Mouse (Mus musculus): ENCODE results near the gene Nip7. TPM values are rescaled to one million over a fixed set of nuclear protein-coding genes. Genes with fewer than 3 reads are reported as not detected.
"Not testable (repeated sequence)": the region's sequence is repeated elsewhere in the genome, so short reads cannot be mapped to it uniquely, and the experiment has no call there.

The Nip7 gene
- total RNA-seq, 2 experiments from 2014 or later, result 21.3 to 24.8 TPM

DNA sequence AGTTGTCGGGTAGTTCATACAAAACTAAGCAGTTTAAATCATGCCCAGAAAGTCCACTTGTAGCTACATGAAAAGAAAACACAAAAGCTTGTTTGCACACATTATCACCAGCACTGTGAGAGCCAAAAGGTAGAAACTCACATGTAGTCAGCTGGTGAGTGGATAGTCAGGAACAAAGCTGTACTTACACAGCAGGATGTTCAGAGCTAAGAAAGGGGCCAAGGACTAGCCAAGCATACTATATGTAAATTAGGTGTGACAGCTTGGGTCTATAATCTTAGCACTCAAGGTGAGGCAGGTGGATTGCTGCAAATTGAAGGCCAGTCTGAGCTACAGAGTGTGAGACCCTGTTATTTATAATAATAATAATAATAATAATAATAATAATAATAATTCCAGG lies 5.9 kb downstream of the Nip7 start:
- intact Hi-C loops (cut with DNase I), result no loop called here
- no peak for DNase-seq

DNA sequence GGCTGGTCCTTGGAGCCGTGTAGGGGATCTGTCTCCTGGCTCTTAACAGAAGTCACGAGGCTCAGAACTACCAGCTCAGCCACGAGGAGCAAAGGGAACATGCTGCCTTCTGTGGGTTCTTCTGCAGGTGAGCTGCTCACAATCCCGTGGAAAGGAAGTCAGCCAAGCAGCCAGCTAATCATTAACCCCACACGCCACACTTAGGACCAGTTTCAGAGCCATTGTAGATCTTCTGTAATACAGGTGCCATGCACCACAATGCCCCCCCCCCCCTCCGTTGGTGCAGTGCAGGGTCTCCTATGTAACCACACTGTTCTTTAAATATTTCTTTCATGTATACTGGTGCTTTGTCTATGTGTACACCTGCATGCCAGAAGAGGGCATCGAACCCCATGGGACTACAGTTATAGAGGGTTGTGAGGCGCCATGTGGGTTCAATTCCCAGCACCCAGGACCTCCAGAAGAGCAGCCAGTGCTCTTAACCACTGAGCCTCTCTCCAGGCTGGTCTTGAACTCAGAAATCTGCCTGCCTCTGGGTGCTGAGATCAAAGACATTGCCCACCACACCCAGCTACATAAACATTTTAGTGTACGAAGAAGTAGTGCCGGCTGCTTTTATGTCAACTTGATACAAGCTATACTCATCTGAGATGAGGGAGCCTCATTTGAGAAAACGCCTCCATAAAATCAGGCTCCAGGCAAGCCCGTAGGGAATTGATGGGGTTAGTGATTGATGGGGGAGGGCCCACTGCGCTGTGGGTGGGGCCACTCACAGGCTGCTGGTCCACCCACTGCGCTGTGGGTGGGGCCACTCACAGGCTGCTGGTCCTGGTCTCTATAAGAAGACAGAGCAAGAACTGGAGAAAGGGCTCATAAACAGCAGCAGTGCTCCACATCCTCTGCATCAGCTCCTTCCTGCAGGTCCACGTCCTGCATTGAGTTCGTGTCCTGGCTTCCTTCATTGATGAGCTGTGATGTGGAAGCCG lies 9.1 kb downstream of the Nip7 start, which contains the start of gene Tmed6:
Tmed6 (minus strand) TSS at position 134 of the 986 bp plus-strand sequence.
- intact Hi-C loops (cut with DNase I), result no loop called here
- DNase-seq, result no peak

DNA sequence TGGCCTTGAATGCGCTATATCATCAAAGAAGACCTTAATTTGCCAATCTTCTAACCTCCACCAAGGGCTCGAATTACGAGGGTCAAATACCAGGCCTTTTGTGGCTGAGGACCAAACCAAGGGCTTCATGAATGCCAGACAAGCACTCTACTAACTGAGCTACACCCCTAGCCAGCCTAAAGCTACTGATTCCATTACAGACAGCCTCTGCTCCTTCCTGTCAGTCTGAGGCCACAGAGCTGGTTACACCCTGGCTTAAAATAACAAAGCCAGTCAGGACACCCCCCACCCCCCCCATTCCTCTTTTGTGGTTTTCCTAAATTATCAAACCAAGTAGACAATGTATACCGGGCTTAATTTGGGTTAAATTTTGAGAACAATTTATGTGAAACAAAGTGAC lies 17.0 kb downstream of the Nip7 start:
- intact Hi-C loops (cut with DNase I), result no loop called here
- DNase-seq, result no peak

DNA sequence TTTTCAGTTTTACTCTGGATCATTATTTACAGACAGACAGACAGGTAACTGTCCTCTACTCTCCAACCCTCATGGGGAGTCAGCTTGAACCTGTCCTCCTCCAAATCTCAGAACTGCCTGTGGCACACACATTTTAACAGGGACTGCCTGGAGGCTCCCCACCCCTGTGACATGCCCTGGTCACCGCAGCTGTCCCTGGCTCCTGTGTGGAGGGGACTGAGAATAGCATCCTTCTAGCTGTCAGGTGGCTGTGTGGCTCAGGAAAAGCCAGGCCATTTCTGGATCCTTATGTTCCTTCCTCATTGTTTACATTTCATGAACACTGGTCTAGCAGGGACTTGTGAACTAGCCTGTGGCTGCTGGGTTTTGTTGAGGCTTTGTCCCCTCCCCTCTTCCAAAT lies 17.5 kb downstream of the Nip7 start:
- DNase-seq, result no peak
- intact Hi-C loops (cut with DNase I), result no loop called here

DNA sequence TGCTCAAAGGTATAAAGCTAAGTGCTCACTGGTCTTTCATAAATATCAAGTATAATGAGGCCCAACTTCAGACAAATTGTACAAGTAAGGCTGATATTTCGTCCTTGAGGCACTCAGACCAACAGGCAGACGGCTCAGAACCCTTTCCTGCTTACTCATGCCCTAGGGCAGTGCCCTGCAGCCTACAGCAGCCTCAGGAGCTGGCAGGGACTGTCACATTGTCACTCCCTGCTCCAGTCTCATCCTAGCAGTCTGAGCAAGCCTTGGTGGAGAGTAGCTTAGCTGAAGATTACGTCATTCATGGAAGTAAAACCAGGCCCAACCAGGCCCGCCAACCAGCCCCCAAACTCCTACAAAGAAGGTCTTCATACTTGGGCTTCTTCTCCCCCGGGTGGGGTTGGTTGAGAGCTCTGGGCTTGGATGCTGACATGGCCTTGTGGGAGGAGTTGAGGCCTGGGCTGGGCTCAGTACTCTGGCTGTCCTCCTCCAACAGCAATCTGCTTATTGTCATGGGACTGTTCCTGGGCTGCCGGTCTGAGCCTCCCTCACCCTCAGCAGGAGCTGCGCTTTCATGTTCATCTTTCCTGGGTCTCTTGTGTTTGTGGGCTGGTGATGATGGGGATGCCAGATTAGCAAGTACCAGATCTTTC lies 19.7 kb downstream of the Nip7 start:
- DNase-seq, result no peak
- intact Hi-C loops (cut with DNase I), result no loop called here

DNA sequence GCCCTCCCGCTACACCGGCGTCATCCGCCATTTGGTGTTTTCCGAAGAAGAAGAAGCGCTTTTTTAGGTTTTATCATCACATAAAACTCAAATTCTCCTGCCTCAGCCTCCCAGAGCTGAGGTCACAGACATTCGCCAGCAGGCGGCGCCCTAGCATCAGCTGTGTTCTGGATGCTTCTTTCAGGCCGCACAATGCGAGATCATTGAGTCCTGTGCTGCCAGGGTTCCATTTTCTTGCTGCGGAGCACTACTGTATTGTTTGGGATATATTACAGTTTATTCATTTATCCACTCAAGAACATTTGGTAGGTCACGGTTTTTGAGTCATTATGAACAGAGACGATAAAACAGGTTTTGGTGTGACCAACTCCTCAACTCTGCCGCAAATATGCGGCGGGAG lies 28.7 kb downstream of the Nip7 start:
- intact Hi-C loops (cut with DNase I), result no loop called here
- no peak for DNase-seq

DNA sequence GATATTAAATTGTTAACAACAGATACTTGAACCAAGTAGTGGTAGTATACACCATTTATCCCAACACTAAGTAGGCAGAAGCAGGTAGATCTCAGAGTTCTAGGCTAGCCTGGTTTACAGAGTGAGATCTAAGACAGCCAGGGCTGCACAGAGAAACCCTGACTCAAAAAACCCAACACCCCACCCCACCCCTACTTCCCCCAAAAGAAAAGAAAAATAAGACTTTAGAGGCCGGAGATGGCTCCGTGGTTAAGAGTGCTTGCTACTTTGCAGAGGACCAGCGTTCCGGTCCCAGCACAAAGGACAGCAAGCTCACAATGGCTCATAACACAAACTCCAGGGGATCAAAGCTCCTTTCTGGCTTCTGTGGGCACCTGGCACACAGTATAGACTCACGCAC lies 29.3 kb downstream of the Nip7 start:
- intact Hi-C loops (cut with DNase I), result no loop called here

DNA sequence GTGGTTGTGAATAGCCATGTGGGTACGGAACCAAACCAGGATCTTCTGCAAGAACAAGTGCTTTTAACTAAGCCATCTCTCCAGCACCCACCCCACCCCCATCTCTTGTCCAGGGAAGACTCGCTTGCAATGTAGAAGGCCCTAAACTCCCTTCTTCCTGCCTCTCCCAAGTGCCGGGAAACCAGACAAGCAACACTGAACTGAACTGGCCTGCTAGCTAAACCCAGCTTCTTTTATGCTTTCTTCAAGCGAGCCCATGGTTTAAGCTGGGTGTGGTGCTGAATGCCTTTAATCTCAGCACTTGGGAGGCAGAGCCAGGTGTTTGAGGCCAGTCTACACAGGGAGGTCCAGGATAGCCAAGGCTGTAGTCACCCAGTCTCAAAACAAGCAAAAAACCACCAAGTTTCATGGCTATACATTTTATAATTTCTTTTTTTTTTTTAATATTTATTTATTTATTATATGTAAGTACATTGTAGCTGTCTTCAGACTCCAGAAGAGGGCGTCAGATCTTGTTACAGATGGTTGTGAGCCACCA lies 31.9 kb downstream of the Nip7 start:
- intact Hi-C loops (cut with DNase I), result no loop called here
- no peak for DNase-seq

More for the DNA sequence above, 29.3 kb downstream of the Nip7 start:
- DNase-seq, result no peak

DNA sequence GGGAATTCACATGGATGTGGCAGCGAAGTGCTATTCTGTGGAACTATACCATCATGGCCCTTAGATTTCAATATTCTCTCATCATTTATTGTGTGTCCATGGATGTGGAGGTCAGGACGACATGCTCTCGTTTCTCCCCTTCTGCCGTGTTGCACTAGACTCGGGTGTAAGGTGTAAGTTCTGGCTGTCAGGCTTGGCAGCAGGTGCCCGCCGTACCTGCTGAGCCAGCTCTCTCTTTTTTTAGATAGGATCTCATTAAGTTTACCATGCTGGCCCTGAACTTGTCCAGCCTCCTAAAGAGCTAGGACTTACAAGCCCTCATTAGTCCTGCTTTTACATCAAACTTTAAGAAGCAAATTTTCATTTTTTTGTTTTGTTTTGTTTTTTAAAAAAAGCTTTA lies 33.9 kb downstream of the Nip7 start:
- no peak for DNase-seq
- intact Hi-C loops (cut with DNase I), result no loop called here

DNA sequence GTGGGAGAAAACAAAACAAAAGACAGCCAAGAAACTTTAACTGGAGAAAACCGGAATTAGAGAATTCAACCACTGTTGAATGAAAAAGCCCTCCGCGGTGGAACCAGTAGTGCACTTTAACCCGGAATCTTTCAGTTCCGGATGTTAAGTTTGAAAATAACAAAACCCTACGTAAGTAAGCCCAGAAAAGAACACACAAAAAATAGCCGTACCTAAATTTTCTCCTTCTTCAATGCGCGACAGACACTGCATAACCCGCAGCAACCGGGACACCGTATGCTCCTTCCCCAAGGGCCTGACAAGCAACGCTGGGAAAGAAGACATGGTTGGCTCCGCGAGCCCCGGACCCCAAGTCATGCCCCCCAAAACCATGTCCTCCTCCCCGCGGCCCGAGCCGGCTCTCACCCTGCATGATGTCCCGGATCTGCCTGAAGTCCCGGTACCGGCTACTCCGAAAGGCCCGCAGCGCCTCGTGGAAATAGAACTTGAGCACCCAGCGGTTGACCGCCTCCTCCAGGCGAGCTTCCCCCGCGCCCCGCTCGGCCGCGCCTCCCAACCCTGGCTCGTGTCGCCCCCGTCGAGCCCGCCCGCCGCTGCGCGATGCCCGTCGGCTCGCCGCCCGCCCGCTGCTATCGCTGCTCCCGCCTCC lies 39.2 kb downstream of the Nip7 start:
- intact Hi-C loops (cut with DNase I), result loop anchor here (1.0 kb wide), 1 partner anchor 40 kb away; the partner anchor contains the start of genes Cog8 and Nip7
- DNase-seq, result no peak

DNA sequence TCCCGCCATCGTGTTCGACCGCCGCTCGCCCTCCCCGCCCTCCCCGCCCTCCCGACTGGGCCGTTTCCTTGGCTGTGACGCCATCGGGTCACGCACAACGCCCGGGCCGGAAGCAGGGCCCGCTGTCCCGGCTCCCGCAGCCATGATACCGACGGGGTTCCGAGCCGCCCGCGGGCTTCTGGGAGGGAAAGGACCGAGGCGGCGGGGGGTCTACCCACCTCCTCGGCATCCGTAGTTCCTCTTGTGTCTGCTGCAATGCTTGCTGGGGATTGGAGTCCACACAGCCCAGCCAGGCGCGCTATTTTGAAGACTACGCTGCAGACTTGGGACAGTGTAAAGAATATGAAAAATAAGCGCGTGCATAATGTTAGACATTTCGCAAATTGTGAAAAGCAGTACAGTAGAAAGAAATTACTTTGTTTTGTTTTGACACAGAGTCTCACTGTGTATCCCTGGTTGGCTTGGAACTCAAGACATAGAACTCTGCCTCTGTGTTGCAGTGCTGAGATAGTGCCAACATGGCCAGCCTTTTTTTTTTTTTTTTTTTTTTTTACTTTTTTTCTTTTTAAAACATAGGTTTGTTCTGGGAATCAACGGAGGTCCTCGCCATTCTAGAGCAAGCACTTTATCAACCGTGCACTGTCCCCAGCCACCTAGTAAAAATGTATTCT lies 39.8 kb downstream of the Nip7 start, which contains the start of gene Terf2:
Terf2 (minus strand) TSS at position 182 of the 671 bp plus-strand sequence.
- intact Hi-C loops (cut with DNase I), result loop anchor here (1.0 kb wide), 1 partner anchor 40 kb away; the partner anchor contains the start of genes Cog8 and Nip7

DNA sequence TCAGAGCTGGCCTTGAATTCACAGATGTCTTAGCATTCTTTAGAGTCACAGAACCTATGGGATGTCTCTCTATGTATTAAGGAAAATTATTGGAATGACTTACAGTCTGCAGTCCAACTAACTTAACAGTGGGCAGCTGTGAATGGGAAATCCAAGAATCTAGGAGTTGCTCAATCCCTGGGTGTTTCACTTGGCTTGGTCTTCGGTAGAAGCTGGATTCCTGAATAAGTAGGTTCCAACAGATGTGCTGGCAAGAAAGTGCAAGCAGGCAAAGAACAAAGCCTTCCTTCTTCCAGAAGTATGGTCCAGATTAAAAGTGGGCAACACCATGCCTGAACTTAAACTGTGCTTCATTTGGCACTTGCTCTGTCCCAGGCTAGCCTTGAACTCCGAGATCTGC lies 44.0 kb downstream of the Nip7 start:
- intact Hi-C loops (cut with DNase I), result loop anchor here (5.0 to 10.0 kb wide), 2 partner anchors 327 to 474 kb away; partner anchors contain the start of gene Nob1
- DNase-seq, result no peak

More for the DNA sequence above, 39.8 kb downstream of the Nip7 start, which contains the start of gene Terf2:
- peak; percentile 90 for DNase-seq

DNA sequence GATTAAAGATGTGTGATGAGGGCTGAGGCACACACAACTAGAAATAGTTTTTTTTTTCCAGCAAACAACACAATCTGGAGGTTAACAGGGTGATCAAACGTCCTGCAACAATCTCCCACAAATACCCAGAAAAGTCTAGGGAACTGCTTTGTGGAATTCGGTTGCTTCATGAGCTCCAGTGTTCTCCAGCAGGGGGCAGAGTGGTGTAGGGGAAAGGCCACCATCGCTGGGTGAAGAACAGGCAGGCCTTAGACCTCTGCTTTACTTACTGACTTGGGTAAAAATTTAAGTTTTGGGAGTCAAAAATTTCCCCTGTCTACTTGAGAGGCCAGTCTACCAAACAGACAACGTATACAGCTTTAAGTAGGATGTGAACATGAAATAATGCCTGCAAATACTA lies 47.9 kb downstream of the Nip7 start:
- intact Hi-C loops (cut with DNase I), result loop anchor here (1.0 to 10.0 kb wide), 3 partner anchors 220 to 470 kb away; partner anchors contain the start of gene Nob1
- DNase-seq, result peak; percentile 79 to 87

DNA sequence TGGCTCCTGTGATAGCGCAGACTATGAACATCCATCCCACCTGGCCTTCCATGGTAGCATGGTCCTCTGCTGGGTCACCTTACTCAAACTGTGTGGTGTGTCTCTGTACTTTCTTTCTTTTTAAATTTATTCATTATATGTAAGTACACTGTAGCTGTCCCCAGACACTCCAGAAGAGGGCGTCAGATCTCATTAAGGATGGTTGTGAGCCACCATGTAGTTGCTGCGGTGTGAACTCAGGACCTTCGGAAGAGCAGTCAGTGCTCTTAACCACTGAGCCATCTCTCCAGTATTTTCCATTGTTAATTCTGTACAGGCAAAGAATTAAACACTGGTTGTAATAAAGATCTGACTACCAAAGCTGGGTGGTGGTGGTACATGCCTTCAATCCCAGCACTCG lies 51.4 kb downstream of the Nip7 start:
- not testable (repeated sequence) for DNase-seq
- intact Hi-C loops (cut with DNase I), result loop anchor here (10.0 kb wide), 1 partner anchor 467 kb away; no protein-coding TSS in a partner anchor

DNA sequence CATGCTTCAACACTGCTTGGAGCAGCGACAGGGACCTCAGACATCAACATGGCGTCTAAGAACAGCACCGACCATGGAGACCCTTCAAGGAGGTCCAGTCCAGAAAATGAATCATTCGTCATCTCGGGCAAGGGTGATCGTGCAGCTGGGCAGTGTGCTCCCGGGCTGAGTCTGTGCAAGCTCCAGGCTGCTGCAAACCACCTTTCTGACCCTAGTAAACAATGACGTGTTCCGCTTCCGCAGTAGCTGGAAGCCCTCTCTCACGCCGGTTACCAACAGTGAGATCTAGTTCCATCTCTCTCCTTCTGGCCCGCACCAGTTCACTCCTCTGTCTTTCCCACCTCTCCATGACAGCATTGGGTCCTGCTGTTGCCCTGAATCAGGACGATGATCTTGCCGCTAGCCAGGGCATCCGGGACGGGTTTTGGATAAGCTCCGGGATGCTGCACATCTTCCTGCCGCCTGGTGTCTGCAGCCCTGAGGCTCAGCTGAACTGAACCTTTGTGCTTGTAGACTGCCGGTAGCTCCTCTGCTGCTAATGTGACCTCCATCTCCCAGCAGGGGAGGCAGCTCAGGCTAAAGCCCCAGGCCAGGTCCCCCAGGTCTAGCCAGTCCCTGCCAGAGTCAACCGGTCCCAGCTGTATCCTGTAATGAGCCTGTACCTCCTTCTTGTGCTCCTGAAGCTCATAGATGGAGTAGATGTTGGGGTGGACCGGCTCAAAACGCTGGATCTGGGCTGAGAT lies 52.5 kb downstream of the Nip7 start:
- DNase-seq, result no peak
- intact Hi-C loops (cut with DNase I), result loop anchor here (10.0 kb wide), 1 partner anchor 466 kb away; no protein-coding TSS in a partner anchor

DNA sequence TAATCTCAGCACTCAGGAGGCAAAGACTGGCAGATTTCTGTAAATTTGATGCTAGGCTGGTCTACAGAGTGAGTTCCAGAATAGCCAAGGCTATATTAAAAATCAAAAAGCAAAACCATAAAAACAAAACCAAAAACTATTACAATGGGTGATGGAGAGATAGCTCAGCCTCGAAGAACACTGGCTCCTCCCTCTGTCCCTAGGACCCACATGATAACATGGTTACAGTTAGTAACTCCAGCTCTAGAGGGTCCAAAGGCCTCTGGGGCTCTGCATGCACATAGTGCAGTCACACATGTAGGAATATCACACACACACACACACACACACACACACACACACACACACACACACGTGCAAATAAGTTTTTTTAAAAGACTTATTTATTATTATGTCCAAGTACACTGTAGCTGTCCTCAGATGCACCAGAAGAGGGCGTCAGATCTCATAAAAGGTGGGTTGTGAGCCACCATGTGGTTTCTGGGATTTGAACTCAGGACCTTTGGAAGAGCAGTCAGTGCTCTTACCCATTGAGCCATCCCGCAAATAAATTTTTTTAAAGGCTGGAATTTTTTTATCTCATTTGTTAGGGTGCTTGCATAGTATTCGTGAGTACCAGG lies 53.2 kb downstream of the Nip7 start:
- intact Hi-C loops (cut with DNase I), result loop anchor here (10.0 kb wide), 2 partner anchors 65 to 465 kb away; no protein-coding TSS in a partner anchor
- DNase-seq, result no peak
